Mouse (Mus musculus): ENCODE data around the gene Rab28.

- TF ChIP-seq CTCF (IDR thresholded peaks at IDR 0.05; ENCODE audit: extremely low read depth, insufficient read length, insufficient replicate concordance, low read depth, low read length), result no peak
- TF ChIP-seq POLR2A (IDR thresholded peaks at IDR 0.05; ENCODE audit: low read depth, low read length), result no peak
Measured at GRCm38 (mm10) chr5:41754226-41754775, 46.3 kb upstream of the Rab28 start.

Data from small intestine, adult 2 months (tissue).